Mouse (Mus musculus): ENCODE measurements around the gene Lrig3.

Lrig3 gene

GRCm38 (mm10) chr10:126002818-126003506 is 37.0 kb downstream of the Lrig3 start:
- DNase-seq, result no peak

- DNase-seq, result no peak
Measured at GRCm38 (mm10) chr10:126003857-126004256, 37.9 kb downstream of the Lrig3 start.

GRCm38 (mm10) chr10:126013667-126014066 is 47.7 kb downstream of the Lrig3 start:
- no peak for DNase-seq

- DNase-seq, result no peak
Measured at GRCm38 (mm10) chr10:126014673-126015072, 48.7 kb downstream of the Lrig3 start.

- no peak for DNase-seq
Measured at GRCm38 (mm10) chr10:126015644-126016043, 49.7 kb downstream of the Lrig3 start.

- no peak for DNase-seq
Measured at GRCm38 (mm10) chr10:126019350-126019991, 53.5 kb downstream of the Lrig3 start.

GRCm38 (mm10) chr10:126028574-126029440 is 62.8 kb downstream of the Lrig3 start:
- no peak for DNase-seq

GRCm38 (mm10) chr10:126029441-126030114 is 63.6 kb downstream of the Lrig3 start:
- DNase-seq, result no peak

- no peak for DNase-seq
Measured at GRCm38 (mm10) chr10:126056881-126057280, 90.9 kb downstream of the Lrig3 start.

GRCm38 (mm10) chr10:126062812-126063211 is 96.8 kb downstream of the Lrig3 start:
- no peak for DNase-seq

Data from cerebellum, adult 11 months (tissue).